Mouse (Mus musculus) limb, embryonic 12.5 days (tissue): ENCODE data around the gene Fpgs. TPM values are rescaled to one million over a fixed set of nuclear protein-coding genes. Genes with fewer than 3 reads are reported as not detected.

ENCODE experiments used
- ATAC-seq: fragments of 200-750 bp; cut with Nextera tagmentation; 2 replicates; pipeline ENCODE4 v1.8.0; 2017; ENCODE audit warnings: low read depth, moderate TSS enrichment; ENCODE audit not compliant: insufficient number of reproducible peaks, insufficient read depth, low FRiP score, low TSS enrichment
- H3K27ac ChIP-seq: fragments of 300-500 bp; sonication (generic); 2 replicates; pipeline ENCODE4 v1.5.1; 2016; ENCODE audit warnings: mild to moderate bottlenecking, moderate library complexity
- H3K27me3 ChIP-seq: fragments of 300-500 bp; sonication (generic); 2 replicates; pipeline ENCODE4 v1.6.1; 2016; ENCODE audit warnings: mild to moderate bottlenecking, moderate library complexity
- H3K36me3 ChIP-seq: fragments of 300-500 bp; sonication (generic); 2 replicates; pipeline ENCODE4 v1.6.1; 2016; ENCODE audit warnings: mild to moderate bottlenecking, moderate library complexity
- H3K4me1 ChIP-seq: fragments of 300-500 bp; sonication (generic); replicated peaks from 2 replicates; pipeline ENCODE4 v1.6.1; 2016
- H3K4me2 ChIP-seq: fragments of 300-500 bp; sonication (generic); 2 replicates; pipeline ENCODE4 v1.6.1; 2016; ENCODE audit warnings: mild to moderate bottlenecking, moderate library complexity
- H3K4me3 ChIP-seq: fragments of 300-500 bp; sonication (generic); replicated peaks from 2 replicates; pipeline ENCODE4 v1.5.1; 2016; ENCODE audit warnings: mild to moderate bottlenecking
- H3K9ac ChIP-seq: fragments of 300-500 bp; sonication (generic); replicated peaks from 2 replicates; pipeline ENCODE4 v1.6.1; 2016; ENCODE audit warnings: mild to moderate bottlenecking, moderate library complexity
- H3K9me3 ChIP-seq: fragments of 300-500 bp; sonication (generic); 2 replicates; pipeline ENCODE4 v1.6.1; 2016; ENCODE audit warnings: mild to moderate bottlenecking, moderate library complexity
- WGBS: fragments of 180-500 bp; shearing (Covaris S2); methylation state at CpG from one replicate; pipeline ENCODE4 v1.1.7; 2016; 5-methylcytosine and 5-hydroxymethylcytosine counted together
- polyA plus RNA-seq: library from polyadenylated mRNA; unstranded; fragments of >200 nt; fragmentation: Nextera tagmentation; extraction: Ambion mirVana; gene quantifications from 2 replicates; pipeline ENCODE4 v1.2.1, GENCODE M21; 2016

Fpgs gene
- polyA plus RNA-seq, 1 experiment from 2014 or later: 31.0 TPM

GRCm38 (mm10) chr2:32682721-32683417 is 21.1 kb downstream of the Fpgs start:
- Histone ChIP-seq H3K36me3 (peaks cover 60% of the 10 kb centered on the region), H3K4me1 (peaks cover 18% of the 10 kb centered on the region), H3K27me3 (no peaks in the 10 kb centered on the region), H3K4me3 (no peak overlapping the region), H3K9ac (no peak overlapping the region), H3K9me3 (no peaks in the 10 kb centered on the region), H3K4me2 (no peak overlapping the region), H3K27ac (peak overlapping the region; percentile 24; the same call in 1 of the 2 replicates)
- ATAC-seq: no peak
- WGBS: 79% methylated on average over 14 of the region's 14 CpGs

DNA sequence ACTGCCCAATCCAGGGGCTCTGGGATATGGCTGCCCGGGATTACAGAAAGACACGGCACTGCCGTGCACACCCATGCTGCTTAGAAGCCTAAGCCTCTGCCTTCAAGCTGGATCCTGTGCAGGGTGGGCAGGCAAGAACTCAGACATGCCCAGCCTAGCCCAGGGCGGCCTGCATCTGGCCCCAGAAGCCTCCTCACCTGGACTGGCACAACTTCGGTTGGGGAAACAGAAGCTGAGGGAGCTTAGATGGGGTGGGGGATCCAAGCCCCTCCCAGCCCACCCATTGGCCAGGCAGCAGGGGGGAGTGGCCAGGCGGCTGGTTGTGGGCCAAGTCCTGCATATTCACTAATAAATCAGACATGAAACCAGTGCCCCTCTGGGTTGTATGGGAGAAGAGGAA is 22.2 kb downstream of the Fpgs start:
- peaks cover 18% of the 10 kb centered on the region for H3K4me1 ChIP-seq
- H3K4me2 ChIP-seq: no peak overlapping the region
- peak; percentile 24; the same call in 1 of the 2 replicates for ATAC-seq
- H3K4me3 ChIP-seq: no peak overlapping the region
- 0 out of 2 replicates have a peak, but pooled peaks cover 5% of the 10 kb centered on the region for H3K9me3 ChIP-seq
- peaks cover 49% of the 10 kb centered on the region for H3K36me3 ChIP-seq
- H3K27me3 ChIP-seq: no peaks in the 10 kb centered on the region
- peak overlapping the region; percentile 24 for H3K27ac ChIP-seq
- WGBS: 59% methylated on average over 6 of the region's 6 CpGs
- H3K9ac ChIP-seq: no peak overlapping the region

- H3K4me2 ChIP-seq: no peak overlapping the region
- ATAC-seq: no peak
- no peaks in the 10 kb centered on the region for H3K27me3 ChIP-seq
- H3K9ac ChIP-seq: 0 out of 2 replicates have a peak overlapping the region, but pooled peaks have one; percentile 18
- WGBS: 90% methylated on average over 19 of the region's 19 CpGs
- no peak overlapping the region for H3K4me3 ChIP-seq
- H3K27ac ChIP-seq: 0 out of 2 replicates have a peak overlapping the region, but pooled peaks have one; percentile 24
- peaks cover 18% of the 10 kb centered on the region for H3K4me1 ChIP-seq
- 0 out of 2 replicates have a peak, but pooled peaks cover 5% of the 10 kb centered on the region for H3K9me3 ChIP-seq
- H3K36me3 ChIP-seq: peaks cover 43% of the 10 kb centered on the region
These were observed 22.8 kb downstream of the Fpgs start for GRCm38 (mm10) chr2:32680961-32681650.

GRCm38 (mm10) chr2:32680051-32680451 is 23.9 kb downstream of the Fpgs start:
- Histone ChIP-seq H3K9me3 (0 out of 2 replicates have a peak, but pooled peaks cover 5% of the 10 kb centered on the region), H3K36me3 (peaks cover 32% of the 10 kb centered on the region), H3K27me3 (no peaks in the 10 kb centered on the region), H3K4me2 (no peak overlapping the region), H3K9ac (peak overlapping the region; percentile 42; the same call in 1 of the 2 replicates), H3K4me3 (no peak overlapping the region), H3K4me1 (peaks cover 18% of the 10 kb centered on the region), H3K27ac (peak overlapping the region; percentile 75)
- WGBS: 28% methylated on average over 7 of the region's 7 CpGs
- ATAC-seq: no peak

- Histone ChIP-seq H3K27ac (no peak overlapping the region), H3K4me3 (no peak overlapping the region), H3K36me3 (peaks cover 8% of the 10 kb centered on the region), H3K4me2 (no peak overlapping the region), H3K9ac (no peak overlapping the region), H3K9me3 (0 out of 2 replicates have a peak, but pooled peaks cover 5% of the 10 kb centered on the region), H3K4me1 (peaks cover 21% of the 10 kb centered on the region), H3K27me3 (no peaks in the 10 kb centered on the region)
- WGBS: 91% methylated on average over 7 of the region's 7 CpGs
- ATAC-seq: no peak
These were observed 26.3 kb downstream of the Fpgs start for GRCm38 (mm10) chr2:32677683-32678082.

DNA sequence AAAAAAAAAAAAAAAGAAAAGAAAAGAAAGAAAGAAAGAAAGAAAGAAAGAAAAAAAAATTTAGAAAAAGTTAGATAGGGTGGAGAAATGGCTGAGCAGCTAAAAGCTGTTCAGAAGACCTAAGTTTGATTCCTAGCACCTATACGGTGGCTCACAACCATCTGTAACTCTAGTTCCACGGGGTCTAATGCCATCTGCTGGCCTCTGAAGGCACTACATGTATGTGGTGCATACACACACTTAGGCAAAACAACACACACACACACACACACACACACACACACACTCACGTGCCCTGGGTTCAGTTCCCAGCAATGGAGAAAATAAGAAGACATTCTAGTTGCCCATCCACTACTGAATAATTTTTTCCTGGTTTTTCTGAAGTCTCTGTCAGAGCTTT is 27.1 kb downstream of the Fpgs start:
- H3K4me1 ChIP-seq: peaks cover 19% of the 10 kb centered on the region
- H3K9me3 ChIP-seq: 0 out of 2 replicates have a peak, but pooled peaks cover 5% of the 10 kb centered on the region
- H3K27me3 ChIP-seq: no peaks in the 10 kb centered on the region
- no peak overlapping the region for H3K9ac ChIP-seq
- no peak for ATAC-seq
- H3K36me3 ChIP-seq: peaks cover under 1% of the 10 kb centered on the region; the same call in 1 of the 2 replicates
- no peak overlapping the region for H3K4me3 ChIP-seq
- 91% methylated on average over 3 of the region's 3 CpGs for WGBS
- no peak overlapping the region for H3K4me2 ChIP-seq
- no peak overlapping the region for H3K27ac ChIP-seq

DNA sequence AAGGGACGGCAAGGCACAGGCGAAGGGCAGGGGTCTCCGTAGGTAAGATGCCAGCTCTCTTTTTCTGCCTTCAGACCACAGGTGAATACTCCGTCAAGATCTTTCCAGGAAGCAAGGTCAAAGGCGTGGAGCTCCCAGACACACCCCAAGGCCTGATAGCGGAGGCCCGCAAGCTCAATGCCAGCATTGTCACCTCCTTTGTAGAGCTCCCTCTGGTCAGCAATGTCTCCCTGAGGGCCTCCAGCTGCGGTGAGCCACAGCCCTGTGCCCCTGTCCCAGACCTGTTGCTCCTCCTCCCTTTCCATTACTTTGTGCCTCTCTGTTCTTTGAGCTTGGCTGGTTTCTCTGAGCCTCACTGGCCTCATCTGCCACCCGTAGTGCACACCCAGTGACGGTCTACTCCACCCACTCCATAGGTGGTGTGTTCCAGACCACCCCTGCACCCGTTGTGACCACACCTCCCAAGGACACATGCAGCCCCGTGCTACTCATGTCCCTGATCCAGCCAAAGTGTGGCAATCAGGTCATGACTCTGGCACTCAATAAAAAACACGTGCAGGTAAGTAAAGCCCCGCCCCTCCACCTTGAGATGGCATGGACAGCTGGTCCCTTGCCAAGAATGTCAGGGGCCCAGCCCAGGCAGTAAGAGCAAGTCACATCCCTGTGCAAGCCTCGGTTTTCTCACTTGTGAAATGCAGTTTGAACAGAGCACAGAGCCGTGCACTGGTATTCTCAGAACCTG is 30.6 kb downstream of the Fpgs start:
- Histone ChIP-seq H3K27me3 (no peaks in the 10 kb centered on the region), H3K36me3 (no peaks in the 10 kb centered on the region), H3K9ac (no peak overlapping the region), H3K4me3 (no peak overlapping the region), H3K27ac (no peak overlapping the region), H3K9me3 (0 out of 2 replicates have a peak, but pooled peaks cover 5% of the 10 kb centered on the region), H3K4me2 (no peak overlapping the region), H3K4me1 (0 out of 2 replicates have a peak, but pooled peaks cover 3% of the 10 kb centered on the region)
- WGBS: 79% methylated on average over 16 of the region's 16 CpGs
- peak; percentile 39; the same call in 1 of the 2 replicates for ATAC-seq

DNA sequence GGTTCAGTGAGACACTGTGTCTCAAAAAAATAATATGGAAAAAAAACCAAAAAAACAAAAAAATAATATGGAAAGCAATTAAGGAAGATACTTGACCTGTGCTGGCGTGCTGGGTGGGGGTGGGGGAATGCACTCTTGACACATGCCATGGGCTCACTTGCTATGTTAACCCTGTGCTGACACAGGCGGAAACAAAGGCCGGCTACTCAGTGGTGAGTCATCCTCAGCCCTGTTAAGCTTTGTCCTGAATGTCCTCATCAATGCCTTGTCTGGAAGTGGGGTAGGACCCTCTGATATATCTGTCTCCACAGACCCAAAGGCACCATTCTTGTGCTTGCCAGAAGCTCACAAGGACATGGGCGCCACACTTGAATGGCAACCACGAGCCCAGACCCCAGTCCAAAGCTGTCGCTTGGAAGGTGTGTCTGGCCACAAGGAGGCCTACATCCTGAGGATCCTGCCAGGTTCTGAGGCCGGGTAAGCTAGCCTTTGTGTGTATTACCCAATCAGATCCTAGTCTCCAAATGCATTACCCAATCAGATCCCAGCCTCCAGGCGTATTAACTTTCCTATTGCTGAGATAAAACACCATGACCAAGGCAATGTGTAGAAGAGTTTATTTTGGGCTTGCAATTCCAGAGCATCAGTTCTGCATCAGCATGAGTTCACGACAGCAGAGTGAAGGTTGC is 31.9 kb downstream of the Fpgs start:
- Histone ChIP-seq H3K36me3 (no peaks in the 10 kb centered on the region), H3K27me3 (no peaks in the 10 kb centered on the region), H3K4me2 (no peak overlapping the region), H3K9me3 (0 out of 2 replicates have a peak, but pooled peaks cover 4% of the 10 kb centered on the region), H3K4me1 (0 out of 2 replicates have a peak, but pooled peaks cover 3% of the 10 kb centered on the region), H3K4me3 (no peak overlapping the region), H3K27ac (no peak overlapping the region), H3K9ac (no peak overlapping the region)
- ATAC-seq: no peak
- 78% methylated on average over 9 of the region's 9 CpGs for WGBS

DNA sequence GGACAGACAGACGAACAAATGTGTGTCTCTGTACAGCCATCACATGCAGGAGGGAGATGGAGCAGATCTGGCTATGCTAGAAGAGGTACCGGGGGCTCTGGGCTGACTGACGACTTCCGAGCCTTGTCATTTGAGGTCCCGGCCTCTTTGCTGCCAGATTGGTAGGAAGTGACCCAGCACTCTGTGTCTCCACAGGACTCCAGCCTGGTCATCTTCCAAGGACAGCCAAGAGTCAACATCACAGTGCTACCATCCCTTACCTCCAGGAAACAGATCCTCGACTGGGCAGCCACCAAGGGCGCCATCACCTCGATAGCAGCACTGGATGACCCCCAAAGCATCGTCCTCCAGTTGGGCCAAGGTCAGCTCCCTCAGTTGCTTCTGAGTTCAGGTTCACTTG is 32.8 kb downstream of the Fpgs start:
- Histone ChIP-seq H3K4me1 (0 out of 2 replicates have a peak, but pooled peaks cover 3% of the 10 kb centered on the region), H3K27ac (no peak overlapping the region), H3K9me3 (no peaks in the 10 kb centered on the region), H3K36me3 (no peaks in the 10 kb centered on the region), H3K9ac (no peak overlapping the region), H3K4me2 (no peak overlapping the region), H3K4me3 (no peak overlapping the region), H3K27me3 (no peaks in the 10 kb centered on the region)
- no peak for ATAC-seq
- WGBS: 86% methylated on average over 9 of the region's 9 CpGs

- no peaks in the 10 kb centered on the region for H3K27me3 ChIP-seq
- H3K4me1 ChIP-seq: 0 out of 2 replicates have a peak, but pooled peaks cover 3% of the 10 kb centered on the region
- WGBS: 51% methylated on average over 3 of the region's 3 CpGs
- no peaks in the 10 kb centered on the region for H3K9me3 ChIP-seq
- no peaks in the 10 kb centered on the region for H3K36me3 ChIP-seq
- no peak overlapping the region for H3K9ac ChIP-seq
- H3K4me3 ChIP-seq: no peak overlapping the region
- H3K4me2 ChIP-seq: no peak overlapping the region
- no peak for ATAC-seq
- H3K27ac ChIP-seq: no peak overlapping the region
These were observed 34.1 kb downstream of the Fpgs start for GRCm38 (mm10) chr2:32669876-32670275.
